Mouse (Mus musculus) adrenal gland, adult 2 months (tissue): Measurements from ENCODE around the gene Prune1. TPM values are rescaled to one million over a fixed set of nuclear protein-coding genes. Genes with fewer than 3 reads are reported as not detected.
A peak's percentile ranks its signal among the peaks of the same experiment; 100 is the strongest.

ENCODE experiments used
- DNase-seq: peaks from one replicate; pipeline ENCODE4 v3.0.0; 2021
- polyA plus RNA-seq: library from polyadenylated mRNA; depleted of rRNA; stranded (reverse); fragments of >200 nt; gene quantifications from 2 replicates; pipeline ENCODE4 v1.2.3, GENCODE M21; 2012
- total RNA-seq, 2 experiments: library from RNA; stranded (reverse); gene quantifications; 2 replicates each; pipeline ENCODE4 v1.2.3; 2021

Gene Prune1
- total and polyA plus RNA-seq, 3 experiments: 15.4 to 31.1 (median 26.3) TPM

- no peak for DNase-seq
Observed at GRCm38 (mm10) chr3:95237541-95238099, 44.3 kb downstream of the Prune1 start.

- DNase-seq: no peak
Observed at GRCm38 (mm10) chr3:95235386-95236301, 46.2 kb downstream of the Prune1 start.

- peak; percentile 21 for DNase-seq
Observed at GRCm38 (mm10) chr3:95233303-95233980, 48.4 kb downstream of the Prune1 start.

GRCm38 (mm10) chr3:95232771-95233170, 49.1 kb downstream of the Prune1 start:
- peak; percentile 88 for DNase-seq

GRCm38 (mm10) chr3:95231298-95232221, 50.3 kb downstream of the Prune1 start, which contains the start of gene Mllt11:
TSS of gene Mllt11 (minus strand) at chr3:95232171.
- peak; percentile 29 for DNase-seq

GRCm38 (mm10) chr3:95230495-95231297, 51.2 kb downstream of the Prune1 start:
- peak; percentile 48 for DNase-seq

GRCm38 (mm10) chr3:95229781-95230494, 51.9 kb downstream of the Prune1 start:
- DNase-seq: peak; percentile 67

- peak; percentile 60 for DNase-seq
Observed at GRCm38 (mm10) chr3:95228894-95229780, 52.7 kb downstream of the Prune1 start.

- peak; percentile 95 for DNase-seq
Observed at GRCm38 (mm10) chr3:95228148-95228893, 53.6 kb downstream of the Prune1 start, which contains the start of gene Cdc42se1. TSS of gene Cdc42se1 (plus strand) at chr3:95228732.

- DNase-seq: no peak
Observed at GRCm38 (mm10) chr3:95227214-95227613, 54.7 kb downstream of the Prune1 start.

- peak; percentile 58 for DNase-seq
Observed at GRCm38 (mm10) chr3:95224295-95224694, 57.6 kb downstream of the Prune1 start.

GRCm38 (mm10) chr3:95223041-95223440, 58.8 kb downstream of the Prune1 start:
- DNase-seq: no peak

- DNase-seq: peak; percentile 23
Observed at GRCm38 (mm10) chr3:95218466-95219137, 63.3 kb downstream of the Prune1 start.

GRCm38 (mm10) chr3:95217255-95218134, 64.4 kb downstream of the Prune1 start, which contains the start of gene Gabpb2:
TSS of gene Gabpb2 (minus strand) at chr3:95217916.
- DNase-seq: peak; percentile 97

GRCm38 (mm10) chr3:95216655-95217254, 65.1 kb downstream of the Prune1 start:
- DNase-seq: no peak

- DNase-seq: no peak
Observed at GRCm38 (mm10) chr3:95213609-95213975, 68.3 kb downstream of the Prune1 start.
